Mouse (Mus musculus) brown adipose tissue, adult 24 weeks (tissue): ENCODE results near the gene E130309D02Rik. TPM values are rescaled to one million over a fixed set of nuclear protein-coding genes. Genes with fewer than 3 reads are reported as not detected.

Source experiments
- H3K27ac ChIP-seq: fragments of 200-500 bp; replicated peaks from 2 replicates; pipeline ENCODE4 v1.5.1; 2012; ENCODE audit warnings: low read depth, mild to moderate bottlenecking, low read length
- H3K4me1 ChIP-seq: fragments of 200-500 bp; 2 replicates; pipeline ENCODE4 v1.6.1; 2012; ENCODE audit warnings: low read length, mixed read lengths; ENCODE audit not compliant: control insufficient read depth, insufficient read depth, insufficient read length
- H3K4me3 ChIP-seq: fragments of 200-500 bp; 2 replicates; pipeline ENCODE4 v1.5.1; 2012; ENCODE audit warnings: low read depth, mild to moderate bottlenecking, low read length, moderate library complexity; ENCODE audit not compliant: insufficient read depth
- polyA plus RNA-seq: library from polyadenylated mRNA; stranded (reverse); fragments of >200 nt; gene quantifications from 2 replicates; pipeline ENCODE4 v1.2.4, GENCODE M21; 2012; ENCODE audit not compliant: missing spikeins, insufficient read depth, insufficient read length

The E130309D02Rik gene
- polyA plus RNA-seq, 1 experiment, result 11.5 TPM

DNA sequence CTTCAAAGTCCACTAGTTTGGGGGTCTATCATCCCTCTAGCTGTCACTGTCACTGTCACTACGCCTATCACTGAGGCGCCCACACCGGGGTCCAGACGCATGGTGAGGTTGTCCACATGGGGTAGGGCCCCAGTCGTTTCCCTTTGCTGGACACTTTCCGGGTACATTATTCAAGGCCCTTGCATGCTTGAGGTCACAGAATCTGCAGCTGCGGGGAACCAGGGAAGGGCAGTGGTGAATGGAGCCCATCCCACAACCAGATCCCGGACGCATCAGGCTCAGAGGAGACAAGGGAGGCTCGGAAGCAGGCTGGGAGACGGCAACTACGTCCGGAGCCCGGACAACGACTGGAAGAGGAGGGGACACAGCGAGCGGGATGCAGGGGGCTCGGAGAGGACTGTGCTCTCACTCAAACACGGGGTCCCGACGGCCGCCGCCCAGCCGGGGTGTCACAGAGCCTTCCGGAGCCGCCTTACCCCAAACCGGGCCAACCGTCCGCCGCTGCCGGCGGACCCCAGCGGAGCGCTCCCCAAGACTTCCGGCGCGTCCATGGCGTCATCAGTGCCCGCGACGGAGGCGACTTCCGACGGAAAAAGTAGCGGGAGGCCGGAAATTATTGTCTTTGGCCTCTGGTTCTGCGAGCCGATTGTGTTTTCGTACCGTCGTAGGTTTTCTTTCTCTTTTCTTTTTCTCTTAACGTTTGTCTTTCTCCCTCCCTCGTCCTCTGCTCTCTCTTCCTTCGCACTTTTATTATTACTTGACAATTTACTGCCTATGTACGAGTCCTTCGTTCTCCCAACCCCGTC is 13.7 kb upstream of the E130309D02Rik start, which contains the start of gene Zdhhc4:
Gene Zdhhc4 (minus strand): TSS at position 567 of the 806 bp plus-strand sequence.
- peak within 1 kb of the TSS; percentile 99 for H3K4me3 ChIP-seq
- H3K4me1 ChIP-seq, result peaks cover 5% of the 10 kb centered on the region
- H3K27ac ChIP-seq, result peak within 1 kb of the TSS; percentile 93

DNA sequence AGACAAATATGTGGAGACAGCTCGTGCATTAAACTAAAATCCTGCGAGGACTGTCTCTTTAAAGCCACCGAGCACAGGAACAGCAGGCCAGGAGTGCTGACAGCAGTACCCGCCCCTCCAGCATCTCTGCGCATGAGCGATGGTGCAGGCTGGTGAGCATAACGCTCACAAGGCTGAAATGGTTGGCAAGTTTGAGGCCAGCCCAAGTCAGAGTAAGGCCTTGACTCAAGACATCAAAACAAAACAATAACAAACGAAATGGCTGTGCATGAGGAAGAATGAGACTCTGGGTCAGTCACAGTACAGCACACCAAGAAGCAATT is 2.1 kb upstream of the E130309D02Rik start:
- Histone ChIP-seq H3K4me1 (no peaks in the 10 kb centered on the region; the same call in 1 of the 2 replicates), H3K27ac (no peak overlapping the region), H3K4me3 (no peak overlapping the region)

DNA sequence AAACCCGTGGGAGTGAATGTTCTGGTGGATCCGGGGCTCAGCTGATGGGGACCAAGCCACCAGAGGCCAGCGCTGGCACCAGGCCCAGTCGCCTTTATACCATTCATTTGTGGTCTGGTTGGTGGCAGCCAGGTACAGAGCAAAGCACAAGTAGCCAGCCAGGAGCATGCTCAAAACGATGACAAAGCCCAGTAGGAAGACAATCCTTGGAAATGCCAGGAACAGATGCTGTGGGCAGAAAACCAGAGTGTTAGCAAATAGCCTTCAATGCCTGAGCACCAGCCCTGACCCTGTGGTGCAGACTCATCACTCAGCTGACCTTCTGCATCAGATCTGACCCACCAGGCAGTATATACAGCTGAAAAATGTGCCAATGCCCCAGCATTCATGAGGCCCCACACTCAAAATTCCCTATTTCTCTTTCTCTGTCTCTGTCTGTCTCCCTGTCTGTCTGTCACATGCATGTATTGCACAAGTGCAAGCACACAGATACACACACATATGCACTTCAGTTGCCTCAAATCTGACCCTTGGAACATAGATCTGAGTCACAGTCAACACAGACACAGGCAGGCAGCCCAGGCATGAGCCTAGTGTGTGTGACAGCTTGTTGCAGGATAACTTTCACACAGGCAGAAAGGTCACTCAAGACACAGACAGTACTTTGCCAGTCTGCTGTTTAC is 1.6 kb upstream of the E130309D02Rik start:
- H3K4me1 ChIP-seq, result no peaks in the 10 kb centered on the region; the same call in 1 of the 2 replicates
- no peak overlapping the region for H3K27ac ChIP-seq
- H3K4me3 ChIP-seq, result no peak overlapping the region

DNA sequence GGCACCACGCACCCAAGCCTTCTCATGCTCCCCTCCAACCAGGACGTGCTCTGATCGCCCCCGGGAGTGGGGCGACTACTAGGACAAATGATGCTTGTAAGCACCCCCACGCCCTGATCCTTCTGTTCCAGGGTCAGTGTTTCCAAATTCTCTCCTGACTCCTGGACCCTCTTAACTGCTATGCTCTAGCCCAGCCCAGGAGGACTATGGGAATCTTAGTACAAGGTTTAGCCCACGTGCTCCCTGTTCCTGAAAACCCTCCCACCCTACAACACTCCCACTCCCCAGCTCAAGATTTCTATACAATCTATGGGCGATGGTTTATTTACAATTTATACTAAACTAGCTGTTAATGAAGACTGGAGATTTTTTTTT is 341 bp upstream of the E130309D02Rik start:
- Histone ChIP-seq H3K4me1 (no peaks in the 10 kb centered on the region; the same call in 1 of the 2 replicates), H3K27ac (no peak overlapping the region), H3K4me3 (peak overlapping the region; percentile 28; the same call in 1 of the 2 replicates)

DNA sequence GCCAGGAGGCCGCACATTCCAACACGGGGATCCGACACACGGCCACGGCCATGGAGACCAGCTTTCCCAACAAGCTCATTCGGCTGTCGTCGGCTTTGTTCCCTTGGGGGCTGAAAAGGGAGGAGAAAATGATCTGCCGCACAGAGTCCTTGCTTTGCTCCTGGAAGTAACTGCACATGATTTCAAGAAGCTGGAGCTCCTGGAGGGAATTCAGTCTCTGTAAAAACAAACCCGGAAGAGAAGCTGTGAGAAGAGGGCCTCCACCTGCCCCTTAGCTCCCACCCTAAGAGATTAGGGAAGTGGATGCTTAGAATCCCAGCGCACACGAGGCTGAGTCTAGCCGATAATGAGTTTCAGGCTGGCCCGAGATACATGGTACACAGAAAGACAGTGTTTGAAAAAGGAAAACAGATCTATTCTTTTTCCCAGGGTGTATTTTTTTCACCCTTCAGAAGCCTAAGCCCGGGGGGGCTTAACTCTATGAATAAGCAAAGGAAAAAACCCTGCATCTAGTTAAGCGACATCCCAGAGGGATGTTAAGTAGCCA is 904 bp downstream of the E130309D02Rik start:
- Histone ChIP-seq H3K27ac (no peak overlapping the region), H3K4me3 (peak overlapping the region; percentile 93), H3K4me1 (no peaks in the 10 kb centered on the region; the same call in 1 of the 2 replicates)

DNA sequence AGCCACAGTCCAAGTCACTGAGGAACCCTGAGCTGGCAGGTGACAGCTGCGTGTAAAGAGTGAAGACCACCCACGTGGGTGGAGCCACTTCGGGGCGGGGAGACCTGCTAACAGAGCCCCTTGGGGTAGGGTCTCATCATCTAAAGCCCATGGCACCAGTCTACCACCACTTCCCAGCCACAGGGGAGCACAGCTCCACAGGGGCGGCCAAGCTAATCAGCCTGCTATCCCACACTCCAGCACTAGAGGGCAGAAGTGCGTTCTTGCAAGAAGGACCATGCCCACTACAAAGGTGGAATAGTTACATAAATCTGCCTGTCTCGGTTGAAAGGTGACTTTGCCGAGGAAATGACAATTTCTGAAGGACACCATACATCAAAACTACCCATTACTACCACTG is 3.3 kb downstream of the E130309D02Rik start:
- Histone ChIP-seq H3K27ac (no peak overlapping the region), H3K4me3 (no peak overlapping the region), H3K4me1 (no peaks in the 10 kb centered on the region; the same call in 1 of the 2 replicates)

DNA sequence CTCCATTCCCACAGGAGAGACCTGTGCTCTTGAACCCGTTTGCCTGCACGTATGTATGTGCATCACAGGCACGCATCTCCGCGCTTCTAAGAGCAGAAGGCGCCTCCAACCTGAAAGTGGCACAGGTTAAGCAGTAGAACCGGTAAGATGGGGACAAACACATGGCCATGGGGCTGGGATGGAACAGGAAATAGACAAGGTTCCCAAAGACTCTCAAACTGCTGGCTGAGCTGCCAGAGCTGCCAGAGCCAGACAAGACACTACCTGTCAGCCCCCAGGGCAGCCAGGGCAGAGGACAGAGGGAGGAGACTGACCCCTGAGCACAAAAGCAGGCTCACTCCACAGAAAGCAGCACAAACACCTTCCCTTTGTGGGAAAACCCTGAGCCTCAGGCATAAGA is 5.2 kb downstream of the E130309D02Rik start:
- Histone ChIP-seq H3K27ac (no peak overlapping the region), H3K4me1 (no peaks in the 10 kb centered on the region), H3K4me3 (no peak overlapping the region)

DNA sequence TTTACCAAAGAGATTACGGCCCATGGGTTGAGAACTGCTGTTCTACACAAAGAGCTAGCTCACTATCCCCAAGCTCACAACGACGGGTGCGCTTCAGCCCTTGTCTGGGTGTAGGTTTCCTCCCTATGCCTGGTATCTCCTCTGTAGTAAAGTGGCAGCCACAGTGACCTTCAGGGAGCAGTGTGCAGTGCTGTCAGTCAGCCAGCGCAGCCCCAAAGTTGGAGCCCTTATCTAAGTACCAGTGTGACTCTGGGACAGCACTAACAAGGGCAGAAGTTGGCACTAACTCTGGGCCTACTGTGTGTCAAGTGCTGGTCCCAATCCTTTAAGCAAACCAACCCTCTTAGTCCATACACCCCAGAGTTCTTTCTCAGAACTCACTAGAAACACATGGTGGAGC is 6.3 kb downstream of the E130309D02Rik start:
- H3K4me3 ChIP-seq, result no peak overlapping the region
- no peaks in the 10 kb centered on the region for H3K4me1 ChIP-seq
- no peak overlapping the region for H3K27ac ChIP-seq

DNA sequence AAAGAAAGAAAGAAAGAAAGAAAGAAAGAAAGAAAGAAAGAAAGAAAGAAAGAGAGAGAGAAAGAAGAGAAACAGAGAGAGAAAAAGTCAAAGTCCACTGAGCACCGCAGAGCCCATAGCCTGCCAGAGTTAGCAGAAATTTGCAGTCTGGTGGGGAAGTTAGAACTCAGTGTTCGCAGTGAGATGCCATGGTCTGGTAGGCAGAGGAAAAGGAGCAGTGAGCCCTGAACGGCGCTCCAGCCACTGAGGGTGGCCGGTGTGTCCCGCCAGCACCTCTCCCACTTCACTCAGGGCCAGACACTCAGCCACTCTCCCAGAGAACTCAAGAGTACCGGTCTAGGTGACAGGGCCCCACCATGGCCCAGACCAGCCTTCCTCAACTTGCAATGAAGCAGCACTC is 10.9 kb downstream of the E130309D02Rik start:
- Histone ChIP-seq H3K4me3 (no peak overlapping the region), H3K27ac (no peak overlapping the region), H3K4me1 (no peaks in the 10 kb centered on the region)

DNA sequence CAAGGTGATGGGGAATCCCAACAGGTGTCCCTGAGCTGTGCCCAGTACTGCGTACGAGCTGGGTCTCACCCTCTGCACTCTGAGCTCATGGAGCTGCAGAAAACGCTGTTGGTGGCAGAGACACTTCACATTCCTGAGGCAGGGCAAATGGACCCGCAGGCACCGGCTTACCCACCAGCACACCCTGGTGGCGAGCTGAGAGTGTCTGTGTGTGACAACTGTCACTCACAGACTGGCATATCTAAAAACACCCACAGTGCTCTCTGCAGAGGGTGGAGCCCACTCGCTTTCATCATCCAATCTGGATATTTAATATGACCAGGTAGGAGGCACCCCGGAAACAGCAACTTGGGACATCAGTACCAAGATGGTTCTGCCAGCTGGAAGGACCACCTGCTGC is 13.9 kb downstream of the E130309D02Rik start:
- Histone ChIP-seq H3K27ac (no peak overlapping the region), H3K4me3 (no peak overlapping the region), H3K4me1 (no peaks in the 10 kb centered on the region)

DNA sequence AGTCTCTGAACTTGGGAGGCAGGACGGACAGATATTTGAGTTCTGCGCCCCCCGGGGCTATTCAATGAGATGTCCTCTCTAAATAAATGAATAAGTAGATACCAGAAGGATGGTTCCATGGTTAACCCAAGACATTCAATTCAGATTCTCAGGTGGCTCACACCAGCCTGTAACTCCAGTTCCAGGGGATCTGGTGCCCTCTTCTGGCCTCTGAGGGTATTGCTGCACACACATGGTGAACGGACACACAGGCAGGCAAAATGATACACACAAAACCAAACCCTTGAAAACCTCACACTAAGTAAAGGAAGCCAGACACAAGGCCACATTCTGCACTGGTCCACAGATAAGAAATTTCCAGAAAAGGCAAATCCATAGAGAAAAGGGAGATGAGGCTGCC is 15.5 kb downstream of the E130309D02Rik start:
- no peaks in the 10 kb centered on the region for H3K4me1 ChIP-seq
- no peak overlapping the region for H3K4me3 ChIP-seq
- H3K27ac ChIP-seq, result no peak overlapping the region

DNA sequence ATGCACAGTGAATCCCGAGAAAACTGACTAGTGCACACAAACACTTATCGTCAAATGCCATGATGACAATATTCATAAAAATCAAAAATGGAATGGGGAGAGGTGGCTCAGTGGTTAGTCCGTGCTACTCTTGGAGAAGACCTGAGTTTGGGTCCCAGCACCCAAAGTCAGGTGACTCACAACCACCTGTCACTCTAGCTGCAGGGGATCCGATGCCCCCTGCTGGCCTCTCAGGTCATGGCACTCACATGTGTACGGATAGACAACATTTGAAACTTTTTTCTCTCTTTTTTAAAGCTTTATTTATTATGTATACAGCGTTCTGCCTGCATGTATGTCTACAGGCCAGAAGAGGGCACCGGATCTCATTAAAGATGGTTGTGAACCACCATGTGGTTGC is 16.8 kb downstream of the E130309D02Rik start:
- Histone ChIP-seq H3K4me1 (peaks cover 2% of the 10 kb centered on the region; the same call in 1 of the 2 replicates), H3K4me3 (no peak overlapping the region), H3K27ac (no peak overlapping the region)

DNA sequence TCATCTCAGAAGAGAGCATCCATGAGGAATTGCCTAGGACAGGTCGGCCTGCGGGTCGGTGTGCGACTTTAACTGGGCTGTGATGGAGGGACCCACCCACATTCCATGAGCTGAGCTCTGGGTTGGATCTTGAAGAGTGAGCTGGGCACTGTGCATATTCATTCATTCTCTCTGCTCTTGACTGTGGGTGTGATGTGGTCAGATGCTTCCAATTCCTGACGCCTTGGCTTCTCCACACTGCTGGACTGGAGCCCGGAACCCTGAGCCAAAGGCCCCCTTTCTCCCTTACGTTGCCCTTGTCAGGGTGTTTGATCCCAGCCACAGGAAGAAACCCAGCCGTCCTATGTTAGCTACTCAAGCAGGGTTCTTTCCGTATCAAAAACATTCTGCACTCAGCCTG is 17.2 kb downstream of the E130309D02Rik start:
- peaks cover 3% of the 10 kb centered on the region; the same call in 1 of the 2 replicates for H3K4me1 ChIP-seq
- no peak overlapping the region for H3K27ac ChIP-seq

DNA sequence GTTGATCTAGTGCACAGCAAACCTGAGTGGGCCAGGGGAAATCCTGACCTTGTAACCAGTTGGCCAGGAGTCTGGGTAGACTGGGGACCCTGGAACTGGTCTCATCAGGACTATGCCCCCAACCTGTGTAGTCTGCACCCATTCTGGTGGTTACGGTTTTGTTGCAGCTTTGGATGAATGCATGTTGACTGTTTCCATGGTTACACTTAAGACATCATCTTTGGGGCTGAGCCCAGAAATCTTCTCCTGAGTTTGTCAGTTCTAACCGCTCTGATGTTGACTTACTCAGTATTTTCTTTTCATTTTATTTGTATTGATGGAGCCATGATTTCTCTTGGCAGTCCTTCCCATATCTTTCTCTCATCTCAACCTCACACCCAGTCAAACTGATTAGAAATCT is 19.8 kb downstream of the E130309D02Rik start:
- Histone ChIP-seq H3K4me3 (no peak overlapping the region), H3K27ac (no peak overlapping the region), H3K4me1 (peaks cover 3% of the 10 kb centered on the region; the same call in 1 of the 2 replicates)

More for the DNA sequence above, 17.2 kb downstream of the E130309D02Rik start:
- no peak overlapping the region for H3K4me3 ChIP-seq

DNA sequence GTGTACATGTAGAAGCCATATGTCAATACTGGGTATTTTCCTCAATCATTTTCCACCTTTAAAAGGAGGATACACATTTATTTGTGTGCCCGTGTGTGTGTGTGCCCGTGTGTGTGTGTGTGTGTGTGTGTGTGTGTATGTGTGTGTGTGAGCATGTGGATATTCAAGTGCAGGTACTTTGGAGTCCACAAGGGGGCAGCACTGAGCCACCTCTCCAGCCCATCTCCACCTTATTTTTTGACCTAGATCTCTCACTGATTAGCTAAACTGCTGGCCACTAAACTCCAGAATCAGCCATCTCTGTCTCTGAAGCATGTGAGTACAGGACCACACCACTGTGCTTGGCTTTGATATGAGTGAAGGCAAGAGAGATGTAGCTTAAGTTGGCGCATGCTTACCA is 20.3 kb downstream of the E130309D02Rik start:
- H3K4me3 ChIP-seq, result no peak overlapping the region
- peaks cover 3% of the 10 kb centered on the region; the same call in 1 of the 2 replicates for H3K4me1 ChIP-seq
- H3K27ac ChIP-seq, result no peak overlapping the region
